Mouse (Mus musculus): ENCODE measurements around the gene Ugt8a.
A peak's percentile ranks its signal among the peaks of the same experiment; 100 is the strongest.

Ugt8a gene

DNA sequence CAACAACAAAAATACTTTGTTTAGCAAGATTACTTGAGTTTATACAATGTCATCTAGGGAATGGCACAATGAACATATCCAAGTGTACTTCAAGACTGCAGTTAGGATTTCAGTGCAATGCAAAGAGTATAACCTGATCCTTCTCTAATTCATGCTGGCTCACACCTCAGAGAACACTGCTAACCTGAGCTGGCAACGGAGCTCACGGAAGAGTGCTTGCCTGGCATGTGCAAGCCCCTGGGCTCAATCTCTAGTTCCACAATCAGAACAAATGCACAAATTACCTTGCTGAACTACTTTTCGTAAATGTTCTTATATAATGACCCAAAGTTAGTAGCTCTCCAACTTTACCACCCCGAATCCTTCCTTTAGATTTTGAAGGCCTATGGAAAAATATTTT is 68.5 kb downstream of the Ugt8a start:
- DNase-seq (ENCODE audit: inconsistent ontology term): no peak

DNA sequence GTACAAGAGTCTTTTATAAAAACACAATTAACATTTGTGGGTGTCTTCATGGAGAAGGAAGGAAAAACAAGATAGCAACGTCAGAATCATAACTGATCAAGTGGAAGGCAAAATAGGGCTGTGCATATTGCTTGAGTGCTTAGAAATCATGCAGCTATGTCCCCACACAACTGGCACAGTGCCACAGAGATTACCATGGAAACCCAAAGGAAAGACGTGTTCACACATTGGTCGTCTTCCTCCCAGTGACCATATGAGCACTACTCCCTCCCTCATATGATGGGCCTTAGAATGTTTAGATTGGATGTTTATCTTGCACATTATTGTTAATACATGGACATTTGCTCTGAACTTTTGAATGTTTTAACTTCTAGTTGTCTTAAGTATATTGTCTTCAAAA is 76.8 kb downstream of the Ugt8a start:
- DNase-seq (ENCODE audit: inconsistent ontology term): no peak

GRCm38 (mm10) chr3:125849163-125849872 is 89.1 kb downstream of the Ugt8a start:
- DNase-seq (ENCODE audit: inconsistent ontology term): peak; percentile 22

GRCm38 (mm10) chr3:125828051-125828450 is 110.4 kb downstream of the Ugt8a start:
- no peak for DNase-seq (ENCODE audit: inconsistent ontology term)

DNA sequence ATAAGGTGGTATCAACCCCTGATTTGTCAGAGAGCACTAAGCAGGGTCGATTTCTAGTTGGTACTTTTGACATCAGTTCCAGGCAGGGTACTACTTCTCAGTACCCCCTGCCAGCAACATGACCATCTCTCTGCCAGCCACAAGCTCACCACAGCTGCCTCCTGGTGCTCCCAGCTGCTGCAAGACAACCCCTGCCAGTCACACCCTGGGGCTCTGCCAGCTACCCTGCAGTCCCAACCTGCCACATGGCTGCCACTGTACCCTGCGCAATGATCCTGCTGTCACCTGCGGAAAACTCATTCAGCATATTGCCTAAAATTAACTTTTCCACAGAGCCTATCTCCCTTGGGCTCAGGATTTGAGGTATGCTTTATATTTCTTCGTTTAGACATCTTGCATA is 111.2 kb downstream of the Ugt8a start:
- no peak for DNase-seq (ENCODE audit: inconsistent ontology term)

GRCm38 (mm10) chr3:125819741-125820140 is 118.7 kb downstream of the Ugt8a start:
- peak; percentile 42 for DNase-seq (ENCODE audit: inconsistent ontology term)

Data from Muller cell, postnatal 12 days (primary cell).